ENCODE assay signal across 13 mouse cellular contexts in genomic region chr1:138499461-138499860, GRCm38 (mm10).
A peak's percentile ranks its signal among the peaks of the same experiment; 100 is the strongest.
DNase-seq lines count a peak whose midpoint lies in the region; ATAC-seq and TF ChIP-seq lines count a peak whose summit lies in the region.
"Had no signal": no experiment of that assay in that cellular context is flagged by ENCODE, and none has a peak within 500 bp of the region (broad histone marks: within the 10 kb centered on the region; RNA-seq: fewer than 3 reads in every experiment).

No protein-coding gene starts in this region.

- H3K27me3 ChIP-seq in forebrain, embryonic 16.5 days (replicated peaks; ENCODE audit: control insufficient read depth, insufficient read depth, low read length), result no peaks in the 10 kb centered on the region
- no peaks in the 10 kb centered on the region for H3K27me3 ChIP-seq in midbrain, embryonic 12.5 days
- H3K27me3 ChIP-seq: megakaryocyte, embryonic 14.5 days had no signal

- 8% methylated on average over 9 of the region's 9 CpGs for WGBS in forebrain, embryonic 16.5 days
- 9% methylated on average over 9 of the region's 9 CpGs for WGBS in midbrain, embryonic 12.5 days

- peak overlapping the region; percentile 24 for H3K4me3 ChIP-seq in forebrain, embryonic 16.5 days (replicated peaks; ENCODE audit: low read length)
- no peak overlapping the region for H3K4me3 ChIP-seq in midbrain, embryonic 12.5 days
- H3K4me3 ChIP-seq: megakaryocyte, embryonic 14.5 days had no signal

- peak overlapping the region; percentile 50 for H3K4me2 ChIP-seq in forebrain, embryonic 16.5 days (ENCODE audit: low read length)
- peak overlapping the region; percentile 36 for H3K4me2 ChIP-seq in midbrain, embryonic 12.5 days (replicated peaks)

- peaks cover 27% of the 10 kb centered on the region for H3K4me1 ChIP-seq in forebrain, embryonic 16.5 days (replicated peaks; ENCODE audit: control insufficient read depth, insufficient read depth, low read length)
- H3K4me1 ChIP-seq in midbrain, embryonic 12.5 days, result peaks cover 56% of the 10 kb centered on the region

- no peaks in the 10 kb centered on the region for H3K9me3 ChIP-seq in forebrain, embryonic 16.5 days (ENCODE audit: control insufficient read depth, low read length)
- H3K9me3 ChIP-seq in midbrain, embryonic 12.5 days, result no peaks in the 10 kb centered on the region
- H3K9me3 ChIP-seq: megakaryocyte, embryonic 14.5 days had no signal

- ATAC-seq in frontal cortex, adult (ENCODE audit: low TSS enrichment), result peak; percentile 78
- peak; percentile 66 for ATAC-seq in forebrain, embryonic 16.5 days
- ATAC-seq in midbrain, embryonic 12.5 days (ENCODE audit: low FRiP score, low read depth), result peak; percentile 79
- ATAC-seq: intestine, postnatal 0 days had no signal

- no peak for TF ChIP-seq POLR2A in brain, embryonic 14.5 days (IDR thresholded peaks at IDR 0.05; ENCODE audit: borderline replicate concordance, extremely low read depth, insufficient read depth, insufficient read length, poor library complexity, severe bottlenecking)

- H3K9ac ChIP-seq in forebrain, embryonic 16.5 days (replicated peaks; ENCODE audit: low read depth, low read length), result peak overlapping the region; percentile 49; the same call in 1 of the 2 replicates
- H3K9ac ChIP-seq in midbrain, embryonic 12.5 days (replicated peaks), result no peak overlapping the region; the same call in 1 of the 2 replicates

- no peak for DNase-seq in frontal cortex, postnatal 10 days (ENCODE audit: low spot score in 2 of 2)
- peak; percentile 93 for DNase-seq in brain, embryonic 14.5 days (ENCODE audit: low read depth)
- no peak for DNase-seq in adrenal gland, adult 2 months
- DNase-seq in thymus, postnatal 14 days, result no peak
- DNase-seq in gastrocnemius, postnatal 25 days, result no peak
- DNase-seq: adrenal gland, adult 8-10 months; cerebellum, postnatal 36 days; liver had no signal

- TF ChIP-seq CTCF in brain, embryonic 14.5 days (IDR thresholded peaks at IDR 0.05; ENCODE audit: borderline replicate concordance, extremely low read depth, insufficient read depth, insufficient read length), result peak; percentile 9; the same call in 1 of the 2 replicates

- H3K27ac ChIP-seq in forebrain, embryonic 16.5 days (ENCODE audit: low read length), result peak overlapping the region; percentile 75
- peak overlapping the region; percentile 95 for H3K27ac ChIP-seq in midbrain, embryonic 12.5 days (replicated peaks)

- H3K36me3 ChIP-seq in forebrain, embryonic 16.5 days (ENCODE audit: control insufficient read depth, insufficient read depth), result no peaks in the 10 kb centered on the region
- no peaks in the 10 kb centered on the region for H3K36me3 ChIP-seq in midbrain, embryonic 12.5 days
